Mouse (Mus musculus) limb, embryonic 14.5 days (tissue): ENCODE results near the gene Extl1. TPM values are rescaled to one million over a fixed set of nuclear protein-coding genes. Genes with fewer than 3 reads are reported as not detected.

Source experiments
- ATAC-seq: fragments of 200-750 bp; cut with Nextera tagmentation; 2 replicates; pipeline ENCODE4 v1.8.0; 2017; ENCODE audit warnings: low read depth, moderate number of reproducible peaks, moderate TSS enrichment; ENCODE audit not compliant: low FRiP score
- DNase-seq: peaks from one replicate; pipeline ENCODE4 v3.0.0-alpha.2; 2015; ENCODE audit warnings: low spot score
- H3K27ac ChIP-seq: fragments of 300-500 bp; sonication (generic); replicated peaks from 2 replicates; pipeline ENCODE4 v1.5.1; 2014; ENCODE audit warnings: low read depth, mild to moderate bottlenecking, low read length, moderate library complexity, mixed read lengths
- H3K27me3 ChIP-seq: fragments of 300-500 bp; sonication (generic); 2 replicates; pipeline ENCODE4 v1.6.1; 2014; ENCODE audit warnings: low read length, mixed read lengths; ENCODE audit not compliant: control insufficient read depth, insufficient read depth
- H3K36me3 ChIP-seq: fragments of 300-500 bp; sonication (generic); 2 replicates; pipeline ENCODE4 v1.6.1; 2014; ENCODE audit warnings: mild to moderate bottlenecking, low read length, moderate library complexity, mixed read lengths; ENCODE audit not compliant: control insufficient read depth, insufficient read depth
- H3K4me1 ChIP-seq: fragments of 300-500 bp; sonication (generic); 2 replicates; pipeline ENCODE4 v1.6.1; 2014; ENCODE audit warnings: antibody characterized with exemption, low read length, mixed read lengths; ENCODE audit not compliant: control insufficient read depth, insufficient read depth
- H3K4me2 ChIP-seq: fragments of 300-500 bp; sonication (generic); replicated peaks from 2 replicates; pipeline ENCODE4 v1.6.1; 2014; ENCODE audit warnings: low read depth, mild to moderate bottlenecking, low read length, moderate library complexity; ENCODE audit not compliant: severe bottlenecking
- H3K4me3 ChIP-seq: fragments of 300-500 bp; sonication (generic); replicated peaks from 2 replicates; pipeline ENCODE4 v1.5.1; 2014; ENCODE audit warnings: low read length
- H3K9ac ChIP-seq: fragments of 300-500 bp; sonication (generic); 2 replicates; pipeline ENCODE4 v1.6.1; 2014; ENCODE audit warnings: mild to moderate bottlenecking, low read depth, low read length, moderate library complexity; ENCODE audit not compliant: severe bottlenecking
- H3K9me3 ChIP-seq: fragments of 300-500 bp; sonication (generic); 2 replicates; pipeline ENCODE4 v1.6.1; 2016; ENCODE audit warnings: low read length; ENCODE audit not compliant: control insufficient read depth
- POLR2A ChIP-seq: fragments of 200-500 bp; IDR thresholded peaks from 2 replicates; pipeline ENCODE4 v1.8.0; 2012; ENCODE audit warnings: inconsistent platforms, mild to moderate bottlenecking, moderate library complexity, borderline replicate concordance; ENCODE audit not compliant: insufficient read depth, insufficient read length; ENCODE audit errors: extremely low read depth
- WGBS: fragments of 180-500 bp; shearing (Covaris S2); extraction: QIAGEN DNeasy Blood & Tissue Kit; methylation state at CpG from one replicate; pipeline ENCODE4 v1.1.7; 2014; 5-methylcytosine and 5-hydroxymethylcytosine counted together
- polyA plus RNA-seq, 2 experiments: library from polyadenylated mRNA; depleted of rRNA in 1 of 2; stranded (reverse) in 1 of 2; unstranded in 1 of 2; fragments of >200 nt; fragmentation: Nextera tagmentation in 1 of 2; extraction: Ambion mirVana in 1 of 2; gene quantifications; 2 replicates each; pipeline versions ENCODE4 v1.2.1 to v1.2.3; 2012 to 2014

The Extl1 gene
- polyA plus RNA-seq, 2 experiments = 7.2 to 10.0 TPM

GRCm38 (mm10) chr4:134421971-134422370 is 38.3 kb upstream of the Extl1 start:
- DNase-seq = no peak

GRCm38 (mm10) chr4:134417111-134417510 is 33.5 kb upstream of the Extl1 start:
- H3K4me3 ChIP-seq = no peak overlapping the region
- WGBS = 60% methylated on average over 7 of the region's 7 CpGs
- H3K4me2 ChIP-seq = no peak overlapping the region
- H3K36me3 ChIP-seq = peaks cover 19% of the 10 kb centered on the region
- H3K9me3 ChIP-seq = no peaks in the 10 kb centered on the region
- no peak for DNase-seq
- no peaks in the 10 kb centered on the region for H3K27me3 ChIP-seq
- H3K9ac ChIP-seq = no peak overlapping the region
- H3K4me1 ChIP-seq = no peaks in the 10 kb centered on the region
- no peak for TF ChIP-seq POLR2A
- H3K27ac ChIP-seq = no peak overlapping the region
- no peak for ATAC-seq

More at GRCm38 (mm10) chr4:134421971-134422370, 38.3 kb upstream of the Extl1 start:
- H3K9ac ChIP-seq = no peak overlapping the region
- no peaks in the 10 kb centered on the region for H3K4me1 ChIP-seq
- peaks cover 36% of the 10 kb centered on the region for H3K36me3 ChIP-seq
- H3K4me2 ChIP-seq = no peak overlapping the region
- no peaks in the 10 kb centered on the region for H3K27me3 ChIP-seq
- H3K9me3 ChIP-seq = no peaks in the 10 kb centered on the region
- no peak for ATAC-seq
- no peak overlapping the region for H3K4me3 ChIP-seq
- WGBS = 67% methylated on average over 11 of the region's 11 CpGs
- no peak overlapping the region for H3K27ac ChIP-seq
- TF ChIP-seq POLR2A = no peak

GRCm38 (mm10) chr4:134416602-134417001 is 33.0 kb upstream of the Extl1 start:
- Histone ChIP-seq H3K36me3 (peaks cover 18% of the 10 kb centered on the region), H3K9ac (no peak overlapping the region), H3K4me1 (no peaks in the 10 kb centered on the region), H3K4me2 (no peak overlapping the region), H3K4me3 (no peak overlapping the region), H3K27me3 (no peaks in the 10 kb centered on the region), H3K9me3 (no peaks in the 10 kb centered on the region), H3K27ac (no peak overlapping the region)
- no peak for DNase-seq
- no peak for TF ChIP-seq POLR2A
- WGBS = 68% methylated on average over 15 of the region's 15 CpGs
- no peak for ATAC-seq

- no peak overlapping the region for H3K27ac ChIP-seq
- TF ChIP-seq POLR2A = no peak
- H3K36me3 ChIP-seq = peaks cover 18% of the 10 kb centered on the region
- no peaks in the 10 kb centered on the region for H3K4me1 ChIP-seq
- H3K4me2 ChIP-seq = no peak overlapping the region
- no peaks in the 10 kb centered on the region for H3K27me3 ChIP-seq
- 78% methylated on average over 17 of the region's 17 CpGs for WGBS
- H3K4me3 ChIP-seq = no peak overlapping the region
- H3K9ac ChIP-seq = no peak overlapping the region
- no peak for DNase-seq
- no peak for ATAC-seq
- no peaks in the 10 kb centered on the region for H3K9me3 ChIP-seq
These were observed 32.5 kb upstream of the Extl1 start for GRCm38 (mm10) chr4:134416177-134416576.

- 70% methylated on average over 5 of the region's 5 CpGs for WGBS
- H3K27ac ChIP-seq = no peak overlapping the region
- ATAC-seq = no peak
These were observed 25.6 kb upstream of the Extl1 start for GRCm38 (mm10) chr4:134409286-134409685.

GRCm38 (mm10) chr4:134403721-134404120 is 20.1 kb upstream of the Extl1 start:
- peaks cover 13% of the 10 kb centered on the region for H3K4me1 ChIP-seq
- H3K27me3 ChIP-seq = no peaks in the 10 kb centered on the region
- DNase-seq (no peak), ATAC-seq (no peak)
- 61% methylated on average over 7 of the region's 7 CpGs for WGBS
- H3K36me3 ChIP-seq = peaks cover 10% of the 10 kb centered on the region; the same call in 1 of the 2 replicates
- no peak overlapping the region for H3K9ac ChIP-seq
- H3K9me3 ChIP-seq = no peaks in the 10 kb centered on the region
- H3K4me2 ChIP-seq = no peak overlapping the region
- H3K4me3 ChIP-seq = no peak overlapping the region
- H3K27ac ChIP-seq = no peak overlapping the region
- TF ChIP-seq POLR2A = no peak

More at GRCm38 (mm10) chr4:134409286-134409685, 25.6 kb upstream of the Extl1 start:
- Histone ChIP-seq H3K4me2 (no peak overlapping the region), H3K27me3 (no peaks in the 10 kb centered on the region), H3K36me3 (peaks cover 14% of the 10 kb centered on the region), H3K9me3 (no peaks in the 10 kb centered on the region), H3K4me1 (no peaks in the 10 kb centered on the region), H3K4me3 (no peak overlapping the region), H3K9ac (no peak overlapping the region)
- DNase-seq = no peak
- no peak for TF ChIP-seq POLR2A
